Mouse (Mus musculus): Measurements from ENCODE around the gene Csf3. TPM values are rescaled to one million over a fixed set of nuclear protein-coding genes. Genes with fewer than 3 reads are reported as not detected.
A peak's percentile ranks its signal among the peaks of the same experiment; 100 is the strongest.

The Csf3 gene
- total and polyA plus RNA-seq, 2 experiments from 2014 or later: not detected

DNA sequence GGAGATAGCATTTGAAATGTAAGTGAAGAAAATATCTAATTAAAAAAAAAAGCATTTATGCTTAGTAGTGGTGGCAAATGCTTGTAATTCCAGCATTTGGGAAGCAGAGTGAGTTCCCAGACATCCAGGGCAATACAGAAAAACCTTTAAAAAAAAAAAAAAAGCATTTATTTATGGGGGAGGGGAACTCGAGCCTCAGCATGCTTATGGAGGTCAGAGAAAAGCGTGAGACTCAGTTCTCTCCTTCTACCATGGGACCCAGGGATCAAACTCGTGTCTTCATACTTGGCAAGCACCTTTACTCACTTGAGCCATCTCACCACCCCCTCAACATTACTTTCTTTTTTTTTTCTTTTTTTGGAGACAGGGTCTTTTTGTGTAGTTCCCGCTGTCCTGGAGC is 19.9 kb upstream of the Csf3 start:
- WGBS: 79% methylated on average over 4 of the region's 4 CpGs
- no peak for TF ChIP-seq CTCF (IDR thresholded peaks at IDR 0.05)
- no peak overlapping the region for H3K4me3 ChIP-seq (ENCODE audit: low read depth, low read length)

GRCm38 (mm10) chr11:98681786-98682745 is 19.0 kb upstream of the Csf3 start, which contains the start of gene Psmd3:
Gene Psmd3 (plus strand): TSS chr11:98682554.
- 0 out of 2 replicates have a peak, but pooled peaks cover 5% of the 10 kb centered on the region for H3K4me1 ChIP-seq (ENCODE audit: insufficient read depth, low read length)
- 4% methylated on average over 45 of the region's 45 CpGs for WGBS
- no peaks in the 10 kb centered on the region for H3K27me3 ChIP-seq (ENCODE audit: insufficient read depth, low read length)
- H3K27ac ChIP-seq (ENCODE audit: low read depth, low read length): peak within 1 kb of the TSS; percentile 80
- DNase-seq (ENCODE audit: low spot score): peak; percentile 99
- peak within 1 kb of the TSS; percentile 99 for H3K9ac ChIP-seq (replicated peaks; ENCODE audit: low read length, poor library complexity, severe bottlenecking)
- peaks cover 11% of the 10 kb centered on the region for H3K36me3 ChIP-seq (ENCODE audit: insufficient read depth, low read length)
- H3K4me3 ChIP-seq (ENCODE audit: low read depth, low read length): peak within 1 kb of the TSS; percentile 99
- peak within 1 kb of the TSS; percentile 84 for H3K4me2 ChIP-seq (ENCODE audit: low read depth, low read length, poor library complexity, severe bottlenecking)
- peak; percentile 74 for TF ChIP-seq CTCF (IDR thresholded peaks at IDR 0.05)
- peak; percentile 95 for ATAC-seq (ENCODE audit: low FRiP score)
- no peaks in the 10 kb centered on the region for H3K9me3 ChIP-seq (ENCODE audit: low read length)

More for the DNA sequence above, 19.9 kb upstream of the Csf3 start:
- Histone ChIP-seq H3K9ac (replicated peaks; ENCODE audit: low read length, poor library complexity, severe bottlenecking) (no peak overlapping the region), H3K36me3 (ENCODE audit: insufficient read depth, low read length) (peaks cover 6% of the 10 kb centered on the region), H3K27ac (ENCODE audit: low read depth, low read length) (no peak overlapping the region), H3K4me1 (ENCODE audit: insufficient read depth, low read length) (0 out of 2 replicates have a peak, but pooled peaks cover 5% of the 10 kb centered on the region), H3K27me3 (ENCODE audit: insufficient read depth, low read length) (no peaks in the 10 kb centered on the region), H3K9me3 (ENCODE audit: low read length) (no peaks in the 10 kb centered on the region), H3K4me2 (ENCODE audit: low read depth, low read length, poor library complexity, severe bottlenecking) (no peak overlapping the region)
- DNase-seq (ENCODE audit: low spot score): no peak
- ATAC-seq (ENCODE audit: low FRiP score): no peak

GRCm38 (mm10) chr11:98682811-98683210 is 18.3 kb upstream of the Csf3 start:
- 0% methylated on average over 23 of the region's 23 CpGs for WGBS

DNA sequence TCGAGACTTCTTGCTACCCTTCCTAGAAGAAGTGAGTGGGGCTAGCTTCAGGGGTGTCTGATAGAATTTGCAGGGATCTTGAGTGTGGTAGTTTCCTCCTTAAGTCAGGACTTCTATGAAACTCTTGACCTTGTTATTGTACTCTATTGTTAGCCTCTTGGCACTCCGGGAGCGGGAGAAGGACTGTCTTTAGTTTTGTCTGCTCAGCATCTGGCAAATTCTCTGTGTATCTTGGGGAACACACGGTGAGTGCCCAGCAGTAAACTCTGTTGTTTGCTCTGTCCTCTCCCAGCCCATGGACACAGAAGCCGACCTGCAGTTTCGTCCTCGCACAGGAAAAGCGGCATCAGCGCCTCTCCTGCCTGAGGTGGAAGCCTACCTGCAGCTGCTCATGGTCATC is 15.4 kb upstream of the Csf3 start:
- Histone ChIP-seq H3K4me1 (ENCODE audit: insufficient read depth, low read length) (0 out of 2 replicates have a peak, but pooled peaks cover 5% of the 10 kb centered on the region), H3K36me3 (ENCODE audit: insufficient read depth, low read length) (peaks cover 36% of the 10 kb centered on the region), H3K4me3 (ENCODE audit: low read depth, low read length) (no peak overlapping the region), H3K27me3 (ENCODE audit: insufficient read depth, low read length) (no peaks in the 10 kb centered on the region), H3K9ac (replicated peaks; ENCODE audit: low read length, poor library complexity, severe bottlenecking) (no peak overlapping the region), H3K4me2 (ENCODE audit: low read depth, low read length, poor library complexity, severe bottlenecking) (no peak overlapping the region), H3K9me3 (ENCODE audit: low read length) (no peaks in the 10 kb centered on the region), H3K27ac (ENCODE audit: low read depth, low read length) (no peak overlapping the region)
- no peak for TF ChIP-seq CTCF (IDR thresholded peaks at IDR 0.05)
- WGBS: 87% methylated on average over 9 of the region's 9 CpGs
- DNase-seq (ENCODE audit: low spot score) (no peak), ATAC-seq (ENCODE audit: low FRiP score) (no peak)

More at GRCm38 (mm10) chr11:98682811-98683210, 18.3 kb upstream of the Csf3 start:
- no peak for DNase-seq (ENCODE audit: low spot score)
- peak; percentile 12; the same call in 1 of the 2 replicates for ATAC-seq (ENCODE audit: low FRiP score)
- Histone ChIP-seq H3K27me3 (ENCODE audit: insufficient read depth, low read length) (no peaks in the 10 kb centered on the region), H3K4me1 (ENCODE audit: insufficient read depth, low read length) (0 out of 2 replicates have a peak, but pooled peaks cover 5% of the 10 kb centered on the region), H3K9ac (replicated peaks; ENCODE audit: low read length, poor library complexity, severe bottlenecking) (peak overlapping the region; percentile 99), H3K36me3 (ENCODE audit: insufficient read depth, low read length) (peaks cover 18% of the 10 kb centered on the region), H3K9me3 (ENCODE audit: low read length) (no peaks in the 10 kb centered on the region), H3K27ac (ENCODE audit: low read depth, low read length) (peak overlapping the region; percentile 80), H3K4me2 (ENCODE audit: low read depth, low read length, poor library complexity, severe bottlenecking) (peak overlapping the region; percentile 84), H3K4me3 (ENCODE audit: low read depth, low read length) (peak overlapping the region; percentile 99)
- no peak for TF ChIP-seq CTCF (IDR thresholded peaks at IDR 0.05)

DNA sequence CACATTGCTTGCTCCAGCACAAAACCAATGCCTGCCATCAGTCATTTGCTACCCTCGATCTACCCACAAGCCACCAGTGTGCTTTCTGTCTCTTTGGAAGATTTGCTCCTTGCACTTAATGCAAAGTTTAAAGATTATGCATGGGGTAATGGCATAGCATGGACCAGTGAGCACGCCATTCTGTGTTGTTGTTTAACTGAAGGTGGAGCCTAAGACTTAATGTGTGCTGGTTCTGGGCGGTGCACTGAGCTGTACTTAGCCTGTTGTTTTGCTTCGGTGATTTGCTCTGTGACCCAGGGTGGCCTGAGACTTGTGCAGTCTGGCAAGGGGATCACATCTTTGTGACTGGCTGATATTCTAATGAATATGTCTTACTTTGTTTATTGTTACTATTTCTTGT is 14.1 kb upstream of the Csf3 start:
- Histone ChIP-seq H3K9ac (replicated peaks; ENCODE audit: low read length, poor library complexity, severe bottlenecking) (no peak overlapping the region), H3K27me3 (ENCODE audit: insufficient read depth, low read length) (no peaks in the 10 kb centered on the region), H3K9me3 (ENCODE audit: low read length) (no peaks in the 10 kb centered on the region), H3K4me3 (ENCODE audit: low read depth, low read length) (no peak overlapping the region), H3K36me3 (ENCODE audit: insufficient read depth, low read length) (peaks cover 50% of the 10 kb centered on the region), H3K4me2 (ENCODE audit: low read depth, low read length, poor library complexity, severe bottlenecking) (no peak overlapping the region), H3K4me1 (ENCODE audit: insufficient read depth, low read length) (0 out of 2 replicates have a peak, but pooled peaks cover 5% of the 10 kb centered on the region), H3K27ac (ENCODE audit: low read depth, low read length) (no peak overlapping the region)
- ATAC-seq (ENCODE audit: low FRiP score): no peak
- no peak for TF ChIP-seq CTCF (IDR thresholded peaks at IDR 0.05)
- no peak for DNase-seq (ENCODE audit: low spot score)
- WGBS: 88% methylated on average over 4 of the region's 4 CpGs

DNA sequence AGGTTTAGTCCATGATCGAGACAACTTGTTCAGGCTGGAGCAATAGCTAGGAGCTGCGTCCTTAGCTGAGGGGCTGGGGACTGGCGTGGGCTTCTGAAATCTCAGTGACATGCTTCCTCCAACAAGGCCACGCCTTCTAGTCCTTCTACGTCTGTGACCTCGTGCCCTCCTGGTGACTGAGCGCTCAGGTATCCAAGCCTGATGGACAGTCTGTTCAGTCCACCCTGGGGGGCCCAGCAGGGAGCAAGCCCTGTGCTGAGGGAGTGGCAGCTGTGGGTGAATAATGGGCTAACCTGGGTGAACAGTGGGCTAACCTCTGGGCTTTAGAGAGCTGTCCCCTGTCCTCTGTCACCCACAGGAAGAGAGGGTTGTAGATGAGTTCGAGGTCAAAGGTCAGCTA is 13.1 kb upstream of the Csf3 start:
- peaks cover 57% of the 10 kb centered on the region for H3K36me3 ChIP-seq (ENCODE audit: insufficient read depth, low read length)
- no peaks in the 10 kb centered on the region for H3K9me3 ChIP-seq (ENCODE audit: low read length)
- no peak overlapping the region for H3K27ac ChIP-seq (ENCODE audit: low read depth, low read length)
- DNase-seq (ENCODE audit: low spot score): no peak
- 89% methylated on average over 8 of the region's 8 CpGs for WGBS
- H3K4me1 ChIP-seq (ENCODE audit: insufficient read depth, low read length): 0 out of 2 replicates have a peak, but pooled peaks cover 5% of the 10 kb centered on the region
- no peak for TF ChIP-seq CTCF (IDR thresholded peaks at IDR 0.05)
- no peak overlapping the region for H3K9ac ChIP-seq (replicated peaks; ENCODE audit: low read length, poor library complexity, severe bottlenecking)
- H3K27me3 ChIP-seq (ENCODE audit: insufficient read depth, low read length): no peaks in the 10 kb centered on the region
- no peak overlapping the region for H3K4me3 ChIP-seq (ENCODE audit: low read depth, low read length)
- ATAC-seq (ENCODE audit: low FRiP score): no peak
- H3K4me2 ChIP-seq (ENCODE audit: low read depth, low read length, poor library complexity, severe bottlenecking): no peak overlapping the region
